ENCODE assay signal across 9 mouse cellular contexts in genomic region chr5:149322938-149323553, GRCm38 (mm10). TPM values are rescaled to one million over a fixed set of nuclear protein-coding genes. Genes with fewer than 3 reads are reported as not detected.
DNase-seq lines count a peak whose midpoint lies in the region; ATAC-seq and TF ChIP-seq lines count a peak whose summit lies in the region.
"Had no signal": no experiment of that assay in that cellular context is flagged by ENCODE, and none has a peak within 500 bp of the region (broad histone marks: within the 10 kb centered on the region; RNA-seq: fewer than 3 reads in every experiment).

No protein-coding gene starts in this region.

- no peak for TF ChIP-seq CTCF in embryonic fibroblast, embryonic 13.5 days (IDR thresholded peaks at IDR 0.05; ENCODE audit: borderline replicate concordance, insufficient read depth, low read length)

- no peak overlapping the region for H3K9ac ChIP-seq in hindbrain, embryonic 16.5 days (ENCODE audit: low read depth, low read length)
- no peak overlapping the region for H3K9ac ChIP-seq in limb, embryonic 13.5 days
- H3K9ac ChIP-seq: neural tube, embryonic 13.5 days had no signal

- WGBS in hindbrain, embryonic 16.5 days: 76% methylated on average over 9 of the region's 9 CpGs
- 79% methylated on average over 9 of the region's 9 CpGs for WGBS in limb, embryonic 13.5 days

- no peak overlapping the region for H3K4me3 ChIP-seq in embryonic fibroblast, embryonic 13.5 days (ENCODE audit: insufficient read depth, low read length)
- no peak overlapping the region for H3K4me3 ChIP-seq in hindbrain, embryonic 16.5 days (ENCODE audit: low read length)
- H3K4me3 ChIP-seq in limb, embryonic 13.5 days: no peak overlapping the region
- H3K4me3 ChIP-seq: neural tube, embryonic 13.5 days had no signal

- no peaks in the 10 kb centered on the region for H3K36me3 ChIP-seq in hindbrain, embryonic 16.5 days (ENCODE audit: control insufficient read depth, insufficient read depth, low read length)
- H3K36me3 ChIP-seq in limb, embryonic 13.5 days: no peaks in the 10 kb centered on the region
- H3K36me3 ChIP-seq: neural tube, embryonic 13.5 days had no signal

- H3K9me3 ChIP-seq in hindbrain, embryonic 16.5 days (ENCODE audit: control insufficient read depth, low read length): no peaks in the 10 kb centered on the region
- H3K9me3 ChIP-seq in limb, embryonic 13.5 days: no peaks in the 10 kb centered on the region
- H3K9me3 ChIP-seq: neural tube, embryonic 13.5 days had no signal

- H3K27me3 ChIP-seq in hindbrain, embryonic 16.5 days (replicated peaks; ENCODE audit: control insufficient read depth, insufficient read depth, low read length): no peaks in the 10 kb centered on the region; the same call in 1 of the 2 replicates
- H3K27me3 ChIP-seq in limb, embryonic 13.5 days: no peaks in the 10 kb centered on the region
- H3K27me3 ChIP-seq: neural tube, embryonic 13.5 days had no signal

- intact Hi-C loops in heart, postnatal 25 days (cut with DNase I): no loop called here

- DNase-seq in heart, adult 18-20 months: peak; percentile 70 to 82
- DNase-seq in heart, postnatal 25 days (ENCODE audit: low spot score): no peak
- DNase-seq in spleen, postnatal 36 days (ENCODE audit: low spot score in 2 of 2): no peak

- no peak for TF ChIP-seq POLR2A in embryonic fibroblast, embryonic 13.5 days (IDR thresholded peaks at IDR 0.05; ENCODE audit: low read depth, low read length)

- H3K4me1 ChIP-seq in embryonic fibroblast, embryonic 13.5 days (ENCODE audit: control insufficient read depth, insufficient read depth, low read length): peaks cover 16% of the 10 kb centered on the region
- peaks cover 22% of the 10 kb centered on the region for H3K4me1 ChIP-seq in hindbrain, embryonic 16.5 days (ENCODE audit: control insufficient read depth, insufficient read depth, low read depth, low read length)
- peaks cover 48% of the 10 kb centered on the region for H3K4me1 ChIP-seq in limb, embryonic 13.5 days

- H3K4me2 ChIP-seq in hindbrain, embryonic 16.5 days (ENCODE audit: low read length): no peak overlapping the region
- H3K4me2 ChIP-seq in limb, embryonic 13.5 days (replicated peaks): no peak overlapping the region
- H3K4me2 ChIP-seq: neural tube, embryonic 13.5 days had no signal

- peak; percentile 50 for ATAC-seq in hindbrain, embryonic 16.5 days
- ATAC-seq in limb, embryonic 13.5 days (ENCODE audit: low FRiP score, low read depth): no peak
- ATAC-seq in CD4-positive, CD25-positive, alpha-beta regulatory T cell, adult 4 months: no peak
- ATAC-seq in megakaryocyte, adult 5-6 weeks (ENCODE audit: poor library complexity, severe bottlenecking): no peak

- peak overlapping the region; percentile 53 for H3K27ac ChIP-seq in embryonic fibroblast, embryonic 13.5 days (ENCODE audit: insufficient read depth, low read length)
- H3K27ac ChIP-seq in hindbrain, embryonic 16.5 days (ENCODE audit: low read depth, low read length): no peak overlapping the region
- peak overlapping the region; percentile 96 for H3K27ac ChIP-seq in limb, embryonic 13.5 days

RNA-seq across cellular contexts. Expression of gene Alox5ap, which starts 58.5 kb away (rescaled TPM):
- total RNA-seq in heart, adult 18-20 months (2021): 10 to 100 TPM; 12.6 TPM
- total RNA-seq in heart, postnatal 25 days (2021): 10 to 100 TPM; 16.5 to 17.0 TPM
- polyA plus RNA-seq in embryonic fibroblast, embryonic 13.5 days (2011; ENCODE audit: insufficient read length, low read depth, missing spikeins): 1.4 and 6.0 TPM in 2 replicates
- 10.1 and 13.3 TPM in 2 replicates for polyA plus RNA-seq in hindbrain, embryonic 16.5 days (2015; fragmentation: Nextera tagmentation; extraction: Ambion mirVana)
- polyA plus RNA-seq in limb, embryonic 13.5 days (2015; fragmentation: Nextera tagmentation; extraction: Ambion mirVana): 12.6 and 13.1 TPM in 2 replicates
- 1 to 10 TPM; 2.1 to 2.5 TPM for polyA plus RNA-seq in CD4-positive, CD25-positive, alpha-beta regulatory T cell, adult 4 months (2017; shearing (Covaris generic))
- 1,517 and 1,767 TPM in 2 replicates for total RNA-seq in megakaryocyte, adult 5-6 weeks (2015)
- 1,236 and 1,298 TPM in 2 replicates for total RNA-seq in megakaryocyte, adult 5-6 weeks (2017)

Comparison
In these comparisons a context has a peak if more than half of its experiments do, and no peak if none do; other contexts are left out.
1. DNase-seq: peak in heart, adult 18-20 months (2 of 2); none in heart, postnatal 25 days (single experiment) and spleen, postnatal 36 days (0 of 2).